Mouse (Mus musculus): ENCODE measurements around the gene Hdgfl1. TPM values are rescaled to one million over a fixed set of nuclear protein-coding genes. Genes with fewer than 3 reads are reported as not detected.

The Hdgfl1 gene
- not detected in 2 replicates for polyA plus RNA-seq (2015; fragmentation: Nextera tagmentation; extraction: Ambion mirVana)

GRCm38 (mm10) chr13:26769955-26770354, at the start of gene Hdgfl1:
TSS of gene Hdgfl1 (minus strand) at chr13:26770165.
- ATAC-seq, result no peak
- Histone ChIP-seq H3K9me3 (ENCODE audit: control insufficient read depth, low read length) (no peaks in the 10 kb centered on the region), H3K4me2 (ENCODE audit: low read depth, low read length) (no peak within 1 kb of the TSS), H3K27ac (ENCODE audit: low read length) (no peak within 1 kb of the TSS), H3K4me1 (ENCODE audit: control insufficient read depth, insufficient read depth, low read length) (no peaks in the 10 kb centered on the region), H3K27me3 (replicated peaks; ENCODE audit: control insufficient read depth, insufficient read depth, low read length) (no peaks in the 10 kb centered on the region), H3K9ac (ENCODE audit: low read depth, low read length) (no peak within 1 kb of the TSS), H3K36me3 (ENCODE audit: control insufficient read depth, insufficient read depth, low read length) (no peaks in the 10 kb centered on the region), H3K4me3 (ENCODE audit: low read length) (no peak within 1 kb of the TSS)
- 94% methylated on average over 16 of the region's 16 CpGs for WGBS

GRCm38 (mm10) chr13:26795460-26795859, 25.5 kb upstream of the Hdgfl1 start:
- Histone ChIP-seq H3K27me3 (replicated peaks; ENCODE audit: control insufficient read depth, insufficient read depth, low read length) (no peaks in the 10 kb centered on the region), H3K4me1 (ENCODE audit: control insufficient read depth, insufficient read depth, low read length) (no peaks in the 10 kb centered on the region), H3K36me3 (ENCODE audit: control insufficient read depth, insufficient read depth, low read length) (no peaks in the 10 kb centered on the region), H3K27ac (ENCODE audit: low read length) (no peak overlapping the region), H3K9me3 (ENCODE audit: control insufficient read depth, low read length) (no peaks in the 10 kb centered on the region), H3K9ac (ENCODE audit: low read depth, low read length) (no peak overlapping the region), H3K4me2 (ENCODE audit: low read depth, low read length) (no peak overlapping the region), H3K4me3 (ENCODE audit: low read length) (no peak overlapping the region)
- 66% methylated on average over 3 of the region's 3 CpGs for WGBS
- ATAC-seq, result no peak

- Histone ChIP-seq H3K27me3 (replicated peaks; ENCODE audit: control insufficient read depth, insufficient read depth, low read length) (no peaks in the 10 kb centered on the region), H3K9me3 (ENCODE audit: control insufficient read depth, low read length) (no peaks in the 10 kb centered on the region), H3K36me3 (ENCODE audit: control insufficient read depth, insufficient read depth, low read length) (no peaks in the 10 kb centered on the region), H3K4me3 (ENCODE audit: low read length) (no peak overlapping the region), H3K4me2 (ENCODE audit: low read depth, low read length) (no peak overlapping the region), H3K4me1 (ENCODE audit: control insufficient read depth, insufficient read depth, low read length) (no peaks in the 10 kb centered on the region), H3K27ac (ENCODE audit: low read length) (no peak overlapping the region), H3K9ac (ENCODE audit: low read depth, low read length) (no peak overlapping the region)
- WGBS, result 95% methylated on average over 15 of the region's 15 CpGs
- ATAC-seq, result no peak
Measured at GRCm38 (mm10) chr13:26769424-26769823, 541 bp downstream of the Hdgfl1 start.

GRCm38 (mm10) chr13:26761966-26762803, 7.8 kb downstream of the Hdgfl1 start:
- Histone ChIP-seq H3K4me2 (ENCODE audit: low read depth, low read length) (no peak overlapping the region), H3K27ac (ENCODE audit: low read length) (no peak overlapping the region), H3K4me1 (ENCODE audit: control insufficient read depth, insufficient read depth, low read length) (no peaks in the 10 kb centered on the region), H3K36me3 (ENCODE audit: control insufficient read depth, insufficient read depth, low read length) (no peaks in the 10 kb centered on the region), H3K9me3 (ENCODE audit: control insufficient read depth, low read length) (no peaks in the 10 kb centered on the region), H3K4me3 (ENCODE audit: low read length) (no peak overlapping the region), H3K9ac (ENCODE audit: low read depth, low read length) (no peak overlapping the region), H3K27me3 (replicated peaks; ENCODE audit: control insufficient read depth, insufficient read depth, low read length) (no peaks in the 10 kb centered on the region)
- no peak for ATAC-seq
- 78% methylated on average over 12 of the region's 12 CpGs for WGBS

- Histone ChIP-seq H3K9me3 (ENCODE audit: control insufficient read depth, low read length) (no peaks in the 10 kb centered on the region), H3K36me3 (ENCODE audit: control insufficient read depth, insufficient read depth, low read length) (no peaks in the 10 kb centered on the region), H3K4me1 (ENCODE audit: control insufficient read depth, insufficient read depth, low read length) (no peaks in the 10 kb centered on the region), H3K4me3 (ENCODE audit: low read length) (no peak overlapping the region), H3K9ac (ENCODE audit: low read depth, low read length) (no peak overlapping the region), H3K27me3 (replicated peaks; ENCODE audit: control insufficient read depth, insufficient read depth, low read length) (no peaks in the 10 kb centered on the region), H3K4me2 (ENCODE audit: low read depth, low read length) (no peak overlapping the region), H3K27ac (ENCODE audit: low read length) (no peak overlapping the region)
- no peak for ATAC-seq
Measured at GRCm38 (mm10) chr13:26752863-26753262, 17.1 kb downstream of the Hdgfl1 start.

GRCm38 (mm10) chr13:26752414-26752813, 17.6 kb downstream of the Hdgfl1 start:
- Histone ChIP-seq H3K4me1 (ENCODE audit: control insufficient read depth, insufficient read depth, low read length) (no peaks in the 10 kb centered on the region), H3K9me3 (ENCODE audit: control insufficient read depth, low read length) (no peaks in the 10 kb centered on the region), H3K9ac (ENCODE audit: low read depth, low read length) (no peak overlapping the region), H3K4me2 (ENCODE audit: low read depth, low read length) (no peak overlapping the region), H3K4me3 (ENCODE audit: low read length) (no peak overlapping the region), H3K27me3 (replicated peaks; ENCODE audit: control insufficient read depth, insufficient read depth, low read length) (no peaks in the 10 kb centered on the region), H3K27ac (ENCODE audit: low read length) (no peak overlapping the region), H3K36me3 (ENCODE audit: control insufficient read depth, insufficient read depth, low read length) (no peaks in the 10 kb centered on the region)
- 92% methylated on average over 1 of the region's 1 CpGs for WGBS
- ATAC-seq, result no peak

- Histone ChIP-seq H3K27me3 (replicated peaks; ENCODE audit: control insufficient read depth, insufficient read depth, low read length) (no peaks in the 10 kb centered on the region), H3K9ac (ENCODE audit: low read depth, low read length) (no peak overlapping the region), H3K4me1 (ENCODE audit: control insufficient read depth, insufficient read depth, low read length) (no peaks in the 10 kb centered on the region), H3K4me3 (ENCODE audit: low read length) (no peak overlapping the region), H3K36me3 (ENCODE audit: control insufficient read depth, insufficient read depth, low read length) (no peaks in the 10 kb centered on the region), H3K27ac (ENCODE audit: low read length) (no peak overlapping the region), H3K9me3 (ENCODE audit: control insufficient read depth, low read length) (no peaks in the 10 kb centered on the region), H3K4me2 (ENCODE audit: low read depth, low read length) (no peak overlapping the region)
- WGBS, result 84% methylated on average over 2 of the region's 2 CpGs
- ATAC-seq, result no peak
Measured at GRCm38 (mm10) chr13:26745760-26746457, 24.1 kb downstream of the Hdgfl1 start.

GRCm38 (mm10) chr13:26745059-26745759, 24.8 kb downstream of the Hdgfl1 start:
- H3K4me2 ChIP-seq (ENCODE audit: low read depth, low read length), result no peak overlapping the region
- H3K27me3 ChIP-seq (replicated peaks; ENCODE audit: control insufficient read depth, insufficient read depth, low read length), result no peaks in the 10 kb centered on the region
- no peaks in the 10 kb centered on the region for H3K36me3 ChIP-seq (ENCODE audit: control insufficient read depth, insufficient read depth, low read length)
- H3K9ac ChIP-seq (ENCODE audit: low read depth, low read length), result no peak overlapping the region
- H3K4me1 ChIP-seq (ENCODE audit: control insufficient read depth, insufficient read depth, low read length), result no peaks in the 10 kb centered on the region
- H3K27ac ChIP-seq (ENCODE audit: low read length), result no peak overlapping the region
- H3K9me3 ChIP-seq (ENCODE audit: control insufficient read depth, low read length), result no peaks in the 10 kb centered on the region
- H3K4me3 ChIP-seq (ENCODE audit: low read length), result no peak overlapping the region
- WGBS, result 78% methylated on average over 5 of the region's 5 CpGs
- ATAC-seq, result no peak

GRCm38 (mm10) chr13:26744068-26744467, 25.9 kb downstream of the Hdgfl1 start:
- H3K27ac ChIP-seq (ENCODE audit: low read length), result no peak overlapping the region
- no peak for ATAC-seq
- H3K9ac ChIP-seq (ENCODE audit: low read depth, low read length), result no peak overlapping the region
- no peaks in the 10 kb centered on the region for H3K9me3 ChIP-seq (ENCODE audit: control insufficient read depth, low read length)
- H3K4me2 ChIP-seq (ENCODE audit: low read depth, low read length), result no peak overlapping the region
- 72% methylated on average over 1 of the region's 1 CpGs for WGBS
- H3K27me3 ChIP-seq (replicated peaks; ENCODE audit: control insufficient read depth, insufficient read depth, low read length), result no peaks in the 10 kb centered on the region
- H3K4me1 ChIP-seq (ENCODE audit: control insufficient read depth, insufficient read depth, low read length), result no peaks in the 10 kb centered on the region
- H3K4me3 ChIP-seq (ENCODE audit: low read length), result no peak overlapping the region
- H3K36me3 ChIP-seq (ENCODE audit: control insufficient read depth, insufficient read depth, low read length), result no peaks in the 10 kb centered on the region

Measured in intestine, embryonic 16.5 days (tissue).